1 mouse cellular context compared by ENCODE assay signal in genomic region chr9:96723650-96724049, GRCm38 (mm10).
TF ChIP-seq lines count a peak whose summit lies in the region.

No protein-coding gene starts in this region.

TF ChIP-seq in MEL, 35 proteins besides CTCF, POLR2A, EP300 and RAD21 (continued from another document):
- no peak for TF ChIP-seq MEF2A (IDR thresholded peaks at IDR 0.05; ENCODE audit: extremely low read depth, insufficient replicate concordance, low read depth, low read length, poor library complexity, severe bottlenecking)
- TF ChIP-seq BHLHE40 (IDR thresholded peaks at IDR 0.05; ENCODE audit: borderline replicate concordance, low read depth, low read length): no peak
- TF ChIP-seq GATA1 (IDR thresholded peaks at IDR 0.05; ENCODE audit: low read depth, low read length): peak; percentile 95
- no peak for TF ChIP-seq MAFK (IDR thresholded peaks at IDR 0.05; ENCODE audit: borderline replicate concordance, low read depth, low read length)
- no peak for TF ChIP-seq POLR2AphosphoS5 (IDR thresholded peaks at IDR 0.05; ENCODE audit: borderline replicate concordance, low read depth, low read length)
- no peak; the same call in 1 of the 2 replicates for TF ChIP-seq KAT2A (conservative IDR thresholded peaks at IDR 0.05; ENCODE audit: low read depth, low read length)
- peak; percentile 58 for TF ChIP-seq TAL1 (IDR thresholded peaks at IDR 0.05; ENCODE audit: low read length)
- TF ChIP-seq ETS1 (IDR thresholded peaks at IDR 0.05; ENCODE audit: low read depth, low read length): peak; percentile 88
- TF ChIP-seq TBP (IDR thresholded peaks at IDR 0.05; ENCODE audit: low read depth, low read length): peak; percentile 71
- TF ChIP-seq NRF1 (IDR thresholded peaks at IDR 0.05; ENCODE audit: insufficient read depth, low read depth, low read length, poor library complexity, severe bottlenecking): no peak
- no peak for TF ChIP-seq ZMIZ1 (IDR thresholded peaks at IDR 0.05; ENCODE audit: low read depth, low read length)
- no peak for TF ChIP-seq USF1 (IDR thresholded peaks at IDR 0.05; ENCODE audit: low read depth, low read length)
- peak; percentile 50 for TF ChIP-seq SIN3A (IDR thresholded peaks at IDR 0.05; ENCODE audit: low read length)
